Mouse (Mus musculus) lung, adult 2 months (tissue): ENCODE measurements around the gene Mapk13.

Source experiments
- CTCF ChIP-seq: fragments of 200-500 bp; IDR thresholded peaks from 2 replicates; pipeline ENCODE4 v1.5.1; 2011; ENCODE audit warnings: mild to moderate bottlenecking, low read length, control low read depth; ENCODE audit not compliant: insufficient read depth
- POLR2A ChIP-seq: fragments of 200-500 bp; IDR thresholded peaks from 2 replicates; pipeline ENCODE4 v1.6.1; 2011; ENCODE audit warnings: low read depth, mild to moderate bottlenecking, control low read depth, low read length, borderline replicate concordance; ENCODE audit errors: extremely low read depth

DNA sequence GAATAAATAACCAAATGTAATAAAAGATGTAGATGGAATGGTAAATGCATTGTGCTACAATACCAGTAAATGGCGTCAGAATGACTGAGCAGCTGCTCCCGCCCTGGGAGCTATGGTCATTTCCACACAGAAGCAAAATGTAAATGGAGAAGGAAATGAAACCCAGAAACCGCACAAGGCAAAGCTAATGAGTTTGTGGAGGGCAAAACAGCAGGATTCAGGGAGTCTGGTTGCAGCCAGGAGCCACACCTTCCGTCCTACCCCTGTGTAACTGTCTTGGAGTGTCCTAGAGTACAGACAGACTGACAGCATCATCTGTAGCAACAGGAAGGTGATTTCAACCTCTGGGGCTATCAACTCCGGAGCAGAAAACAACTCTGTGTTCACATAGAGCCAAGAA, 12.7 kb upstream of the Mapk13 start:
- TF ChIP-seq CTCF (no peak), POLR2A (no peak)
